Mouse (Mus musculus): ENCODE results near the gene Olfr1375. TPM values are rescaled to one million over a fixed set of nuclear protein-coding genes. Genes with fewer than 3 reads are reported as not detected.
"Not testable (repeated sequence)": the region's sequence is repeated elsewhere in the genome, so short reads cannot be mapped to it uniquely, and the experiment has no call there.

Olfr1375 gene
- not detected in 2 replicates for polyA plus RNA-seq (2015; fragmentation: Nextera tagmentation; extraction: Ambion mirVana)

DNA sequence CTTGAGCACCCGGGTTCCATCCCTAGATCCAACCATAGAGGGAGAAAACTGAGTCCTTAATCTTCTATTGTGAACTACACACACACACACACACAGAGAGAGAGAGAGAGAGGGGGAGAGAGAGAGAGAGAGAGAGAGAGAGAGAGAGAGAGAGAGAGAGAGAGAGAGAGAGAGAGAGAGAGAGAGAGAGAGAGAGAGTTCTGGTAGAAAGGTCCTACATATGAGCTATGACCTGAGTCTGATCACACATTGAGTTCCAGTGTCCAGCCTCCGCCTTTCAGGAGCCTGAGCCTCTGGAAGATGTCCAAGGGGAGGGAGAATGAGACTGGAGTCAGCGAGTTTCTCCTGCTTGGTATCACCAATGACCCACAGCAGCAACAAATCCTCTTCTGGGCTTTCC, at the start of gene Olfr1375:
Gene Olfr1375 (plus strand): TSS at position 301 of the 400 bp plus-strand sequence.
- H3K27ac ChIP-seq; H3K9ac ChIP-seq; H3K4me1 ChIP-seq; H3K4me3 ChIP-seq; H3K4me2 ChIP-seq; ATAC-seq (ENCODE audit: insufficient number of reproducible peaks, insufficient read depth, low FRiP score, low TSS enrichment, low read depth); H3K36me3 ChIP-seq; H3K27me3 ChIP-seq; H3K9me3 ChIP-seq: not testable (repeated sequence)
- WGBS, result 74% methylated on average over 3 of the region's 3 CpGs

DNA sequence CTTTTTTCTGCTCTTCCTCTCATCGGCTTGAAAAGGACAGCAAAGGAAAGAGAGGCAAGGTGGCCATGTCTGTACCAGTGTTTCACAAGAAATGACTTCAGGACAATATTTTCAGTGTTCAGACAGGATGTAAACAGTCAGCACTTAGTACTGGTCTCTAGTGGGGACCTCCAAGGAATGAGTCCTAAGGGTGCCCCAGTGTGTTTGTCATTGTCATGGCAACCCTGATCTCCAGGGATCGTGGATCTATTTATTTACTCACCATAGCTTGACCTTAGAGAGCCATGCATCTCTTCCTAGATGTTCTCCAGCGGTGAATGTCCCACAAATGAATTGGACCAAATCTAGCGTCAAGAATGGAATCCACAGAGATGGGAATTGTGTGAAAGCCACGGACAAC, 44.6 kb upstream of the Olfr1375 start, which contains the start of gene Olfr51:
Gene Olfr51 (plus strand): TSS at position 301 of the 400 bp plus-strand sequence.
- 82% methylated on average over 5 of the region's 5 CpGs for WGBS
- H3K36me3 ChIP-seq, result no peaks in the 10 kb centered on the region
- no peak within 1 kb of the TSS for H3K9ac ChIP-seq
- H3K4me3 ChIP-seq, result no peak within 1 kb of the TSS
- H3K27me3 ChIP-seq, result no peaks in the 10 kb centered on the region
- no peak within 1 kb of the TSS for H3K27ac ChIP-seq
- H3K4me2 ChIP-seq, result no peak within 1 kb of the TSS
- no peaks in the 10 kb centered on the region for H3K4me1 ChIP-seq
- ATAC-seq (ENCODE audit: insufficient number of reproducible peaks, insufficient read depth, low FRiP score, low TSS enrichment, low read depth), result no peak
- 0 out of 2 replicates have a peak, but pooled peaks cover 3% of the 10 kb centered on the region for H3K9me3 ChIP-seq

DNA sequence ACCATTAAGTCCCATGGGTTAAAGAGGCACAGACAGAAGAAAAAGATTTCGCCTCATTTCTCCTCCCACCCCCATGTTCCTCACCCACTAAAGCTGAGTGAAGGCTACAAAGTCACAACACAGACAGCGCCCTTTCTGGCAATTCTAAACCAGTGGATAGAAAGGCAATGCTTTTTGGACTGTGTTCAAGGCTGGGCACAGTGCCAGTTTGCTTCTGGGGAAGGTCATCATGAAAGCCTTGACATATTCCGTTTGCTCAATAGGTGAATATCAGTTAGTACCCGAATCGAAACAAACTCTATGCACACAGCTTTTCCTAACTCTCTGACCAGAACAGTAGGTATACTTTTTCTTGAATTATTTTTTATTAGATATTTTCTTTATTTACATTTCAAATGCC, 36.1 kb upstream of the Olfr1375 start:
- Histone ChIP-seq H3K27me3 (no peaks in the 10 kb centered on the region), H3K9ac (no peak overlapping the region), H3K4me2 (no peak overlapping the region), H3K4me3 (no peak overlapping the region), H3K4me1 (no peaks in the 10 kb centered on the region), H3K9me3 (no peaks in the 10 kb centered on the region), H3K27ac (no peak overlapping the region), H3K36me3 (no peaks in the 10 kb centered on the region)
- no peak for ATAC-seq (ENCODE audit: insufficient number of reproducible peaks, insufficient read depth, low FRiP score, low TSS enrichment, low read depth)
- 71% methylated on average over 5 of the region's 5 CpGs for WGBS

DNA sequence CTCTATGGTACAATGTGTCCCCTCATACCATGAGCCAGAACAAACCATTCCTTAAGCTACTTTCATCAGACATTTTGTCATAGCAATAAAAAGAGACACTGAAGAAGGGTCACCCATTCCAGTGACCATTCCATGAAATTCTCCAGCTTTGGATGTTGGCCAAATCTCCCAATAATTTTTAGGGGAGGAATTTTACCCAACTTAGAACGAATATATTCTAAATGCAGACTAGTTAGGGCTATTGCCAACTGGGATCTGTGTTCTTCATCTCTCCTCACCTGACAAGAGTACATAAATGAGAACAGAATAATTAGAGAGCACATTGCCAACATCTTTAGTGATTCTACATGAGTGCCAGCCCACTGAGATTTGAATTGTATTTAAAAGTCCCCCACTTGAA, 34.0 kb upstream of the Olfr1375 start, which contains the start of gene Olfr54:
Gene Olfr54 (plus strand): TSS at position 301 of the 400 bp plus-strand sequence.
- Histone ChIP-seq H3K36me3 (no peaks in the 10 kb centered on the region), H3K9me3 (no peaks in the 10 kb centered on the region), H3K4me1 (no peaks in the 10 kb centered on the region), H3K4me2 (no peak within 1 kb of the TSS), H3K27ac (no peak within 1 kb of the TSS), H3K27me3 (no peaks in the 10 kb centered on the region), H3K4me3 (no peak within 1 kb of the TSS), H3K9ac (no peak within 1 kb of the TSS)
- WGBS, result 62% methylated on average over 1 of the region's 1 CpGs
- ATAC-seq (ENCODE audit: insufficient number of reproducible peaks, insufficient read depth, low FRiP score, low TSS enrichment, low read depth), result no peak

DNA sequence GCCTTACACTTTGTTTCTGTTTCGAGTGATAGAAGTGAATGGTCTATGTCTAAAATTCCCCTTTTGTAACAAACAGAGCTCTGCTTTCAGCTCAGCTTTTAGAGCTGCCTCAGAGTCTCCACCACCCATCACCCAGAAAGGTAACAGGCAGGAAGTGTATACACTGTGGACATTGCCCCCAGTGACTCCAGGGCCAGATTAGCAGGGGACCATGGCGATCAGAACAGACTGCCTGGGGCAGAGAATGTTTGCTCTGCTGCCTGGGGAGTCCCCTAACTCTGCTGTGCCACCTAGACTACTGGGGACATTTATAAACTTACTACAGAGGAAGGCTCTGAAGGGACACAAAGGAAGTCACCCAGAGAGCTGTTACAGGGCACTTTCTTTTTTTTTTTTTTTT, 31.6 kb upstream of the Olfr1375 start:
- H3K9me3 ChIP-seq, result no peaks in the 10 kb centered on the region
- ATAC-seq (ENCODE audit: insufficient number of reproducible peaks, insufficient read depth, low FRiP score, low TSS enrichment, low read depth), result no peak
- 40% methylated on average over 2 of the region's 2 CpGs for WGBS

DNA sequence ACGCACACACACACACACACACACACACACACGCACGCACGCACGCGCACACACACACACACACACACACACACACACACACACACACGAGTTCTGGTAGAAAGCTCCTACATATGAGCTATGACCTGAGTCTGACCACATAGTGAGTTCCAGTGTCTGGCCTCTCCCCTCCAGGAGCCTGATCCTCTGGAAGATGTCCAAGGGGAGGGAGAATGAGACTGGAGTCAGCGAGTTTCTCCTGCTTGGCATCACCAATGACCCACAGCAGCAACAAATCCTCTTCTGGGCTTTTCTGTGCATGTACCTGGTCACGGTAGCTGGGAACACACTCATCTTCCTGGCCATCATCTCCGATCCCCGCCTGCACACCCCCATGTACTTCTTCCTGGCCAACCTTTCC, 21.1 kb upstream of the Olfr1375 start:
- H3K4me3 ChIP-seq; H3K36me3 ChIP-seq; ATAC-seq (ENCODE audit: insufficient number of reproducible peaks, insufficient read depth, low FRiP score, low TSS enrichment, low read depth); H3K27me3 ChIP-seq; H3K4me1 ChIP-seq; H3K4me2 ChIP-seq; H3K9ac ChIP-seq; H3K27ac ChIP-seq; H3K9me3 ChIP-seq: not testable (repeated sequence)
- 89% methylated on average over 11 of the region's 11 CpGs for WGBS

More for the DNA sequence above, 31.6 kb upstream of the Olfr1375 start:
- H3K27me3 ChIP-seq, result no peaks in the 10 kb centered on the region
- no peak overlapping the region for H3K4me3 ChIP-seq
- no peak overlapping the region for H3K4me2 ChIP-seq
- no peaks in the 10 kb centered on the region for H3K36me3 ChIP-seq
- H3K9ac ChIP-seq, result no peak overlapping the region
- H3K4me1 ChIP-seq, result no peaks in the 10 kb centered on the region
- no peak overlapping the region for H3K27ac ChIP-seq

DNA sequence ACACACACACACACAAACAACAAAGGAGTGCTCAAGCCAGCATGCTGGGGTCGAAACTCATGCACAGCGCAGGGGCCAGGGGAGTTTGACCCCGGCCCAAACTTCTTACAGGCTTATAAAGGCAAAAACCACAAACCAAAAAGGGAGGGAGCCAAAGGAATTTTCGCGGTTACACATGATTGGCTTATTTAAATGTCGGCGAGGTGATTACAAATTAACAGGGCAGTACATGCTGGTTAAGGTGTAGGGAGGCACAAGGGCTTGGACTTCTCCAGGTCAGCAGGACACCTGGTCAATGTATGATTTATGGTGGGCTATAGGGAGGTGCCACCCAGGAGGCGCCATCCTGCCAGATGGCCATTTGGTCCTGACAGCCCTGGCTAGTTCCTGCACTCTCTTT, 18.5 kb upstream of the Olfr1375 start:
- ATAC-seq (ENCODE audit: insufficient number of reproducible peaks, insufficient read depth, low FRiP score, low TSS enrichment, low read depth); H3K9me3 ChIP-seq; H3K9ac ChIP-seq; H3K4me3 ChIP-seq; H3K4me2 ChIP-seq; H3K36me3 ChIP-seq; H3K4me1 ChIP-seq; H3K27ac ChIP-seq; H3K27me3 ChIP-seq: not testable (repeated sequence)
- WGBS, result 71% methylated on average over 8 of the region's 8 CpGs

DNA sequence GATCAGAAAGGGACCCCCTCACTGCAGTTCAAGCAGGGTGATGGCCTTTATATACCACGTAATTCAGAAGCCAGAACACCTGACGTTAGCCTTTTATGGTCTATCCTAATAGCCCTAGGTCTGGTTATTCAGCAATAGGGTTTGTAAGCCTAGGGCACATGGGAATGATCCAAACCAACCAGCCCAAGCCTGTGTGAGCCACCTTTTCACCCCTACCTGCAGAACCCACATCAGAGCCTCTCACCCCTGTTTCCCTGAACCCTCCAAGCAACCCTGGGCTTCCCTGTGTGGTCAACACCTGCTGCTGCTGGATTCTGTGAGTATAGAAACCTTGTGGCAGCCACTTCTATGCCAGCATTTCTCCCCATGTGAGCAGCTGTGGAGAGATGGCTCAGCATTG, 17.7 kb upstream of the Olfr1375 start:
- H3K4me2 ChIP-seq, result no peak overlapping the region
- no peak overlapping the region for H3K27ac ChIP-seq
- WGBS, result 76% methylated on average over 2 of the region's 2 CpGs
- H3K9me3 ChIP-seq, result no peaks in the 10 kb centered on the region
- no peaks in the 10 kb centered on the region for H3K36me3 ChIP-seq
- no peak overlapping the region for H3K4me3 ChIP-seq
- H3K9ac ChIP-seq, result no peak overlapping the region
- no peaks in the 10 kb centered on the region for H3K27me3 ChIP-seq
- H3K4me1 ChIP-seq, result no peaks in the 10 kb centered on the region
- no peak for ATAC-seq (ENCODE audit: insufficient number of reproducible peaks, insufficient read depth, low FRiP score, low TSS enrichment, low read depth)

DNA sequence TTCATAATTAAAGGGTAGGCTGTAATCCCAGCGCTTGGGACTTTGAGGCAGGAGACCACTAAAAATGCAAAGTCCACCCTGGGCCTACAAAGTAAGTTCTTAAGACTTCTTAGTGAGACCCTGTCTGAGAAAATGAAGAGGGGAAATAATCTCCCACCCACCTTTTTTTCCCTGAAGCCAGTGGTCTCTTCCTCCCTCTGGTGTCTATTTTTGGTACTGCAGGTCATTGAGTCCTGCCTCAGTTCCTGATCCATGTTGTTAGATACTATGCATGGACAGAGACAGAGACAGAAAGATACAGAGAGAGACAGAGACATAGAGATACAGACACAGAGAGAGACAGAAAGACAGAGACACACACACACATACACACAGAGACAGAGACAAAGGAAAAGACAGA, 15.1 kb upstream of the Olfr1375 start:
- H3K27me3 ChIP-seq, result no peaks in the 10 kb centered on the region
- no peak overlapping the region for H3K27ac ChIP-seq
- no peak overlapping the region for H3K9ac ChIP-seq
- H3K4me1 ChIP-seq, result no peaks in the 10 kb centered on the region
- ATAC-seq (ENCODE audit: insufficient number of reproducible peaks, insufficient read depth, low FRiP score, low TSS enrichment, low read depth), result no peak
- H3K4me2 ChIP-seq, result no peak overlapping the region
- H3K36me3 ChIP-seq, result no peaks in the 10 kb centered on the region
- no peaks in the 10 kb centered on the region for H3K9me3 ChIP-seq
- H3K4me3 ChIP-seq, result no peak overlapping the region
- 22% methylated on average over 1 of the region's 1 CpGs for WGBS

DNA sequence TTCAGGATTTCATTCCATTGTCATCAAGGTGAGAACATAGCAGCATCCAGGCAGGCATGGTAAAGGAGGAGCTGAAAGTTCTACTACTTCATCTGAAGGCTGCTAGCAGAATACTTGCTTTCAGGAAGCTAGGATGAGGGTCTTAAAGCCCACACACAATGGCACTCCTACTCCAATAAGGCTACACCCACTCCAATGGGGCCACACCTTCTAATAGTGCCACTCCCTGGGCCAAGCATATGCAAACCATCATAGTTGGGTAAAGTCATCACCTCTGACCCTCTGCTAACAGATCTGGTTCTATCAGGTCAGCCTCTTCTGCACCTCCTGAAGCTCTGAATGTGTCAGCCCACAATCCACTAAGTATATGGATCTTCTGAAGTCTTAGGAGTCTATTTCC, 13.8 kb upstream of the Olfr1375 start:
- not testable (repeated sequence) for H3K4me1 ChIP-seq; H3K9me3 ChIP-seq; H3K9ac ChIP-seq; ATAC-seq (ENCODE audit: insufficient number of reproducible peaks, insufficient read depth, low FRiP score, low TSS enrichment, low read depth); H3K36me3 ChIP-seq; H3K4me3 ChIP-seq; H3K27me3 ChIP-seq; H3K27ac ChIP-seq; H3K4me2 ChIP-seq

DNA sequence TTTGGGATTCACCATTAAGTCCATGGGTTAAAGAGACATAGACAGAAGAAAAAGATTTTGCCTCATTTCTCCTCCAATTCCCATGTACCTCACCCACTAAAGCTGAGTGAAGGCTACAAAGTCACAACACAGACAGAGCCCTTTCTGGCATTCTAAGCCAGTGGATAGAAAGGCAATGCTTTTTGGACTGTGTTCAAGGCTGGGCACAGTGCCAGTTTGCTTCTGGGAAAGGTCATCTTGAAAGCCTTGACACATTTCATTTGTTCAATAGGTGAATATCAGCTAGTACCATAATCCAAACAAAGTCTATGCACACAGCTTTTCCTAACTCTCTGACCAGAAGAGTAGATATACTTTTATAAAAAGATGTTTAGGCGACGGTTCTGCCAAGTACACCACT, 12.0 kb upstream of the Olfr1375 start:
- ATAC-seq (ENCODE audit: insufficient number of reproducible peaks, insufficient read depth, low FRiP score, low TSS enrichment, low read depth), result no peak
- Histone ChIP-seq H3K27ac (no peak overlapping the region), H3K9ac (no peak overlapping the region), H3K4me1 (no peaks in the 10 kb centered on the region), H3K4me3 (no peak overlapping the region), H3K9me3 (no peaks in the 10 kb centered on the region), H3K27me3 (no peaks in the 10 kb centered on the region), H3K36me3 (no peaks in the 10 kb centered on the region), H3K4me2 (no peak overlapping the region)
- WGBS, result 89% methylated on average over 2 of the region's 2 CpGs

DNA sequence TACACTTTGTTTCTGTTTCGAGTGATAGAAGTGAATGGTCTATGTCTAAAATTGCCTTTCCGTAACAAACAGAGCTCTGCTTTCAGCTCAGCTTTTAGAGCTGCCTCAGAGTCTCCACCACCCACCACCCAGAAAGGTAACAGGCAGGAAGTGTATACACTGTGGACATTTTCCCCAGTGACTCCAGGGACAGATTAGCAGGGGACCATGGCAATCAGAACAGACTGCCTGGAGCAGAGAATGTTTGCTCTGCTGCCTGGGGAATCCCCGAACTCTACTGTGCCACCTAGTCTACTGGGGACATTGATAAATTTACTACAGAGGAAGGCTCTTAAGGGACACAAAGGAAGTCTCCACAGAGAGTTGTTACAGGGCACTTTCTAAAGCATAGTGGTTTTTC, 3.1 kb upstream of the Olfr1375 start:
- not testable (repeated sequence) for H3K4me1 ChIP-seq; H3K27me3 ChIP-seq; ATAC-seq (ENCODE audit: insufficient number of reproducible peaks, insufficient read depth, low FRiP score, low TSS enrichment, low read depth); H3K36me3 ChIP-seq; H3K27ac ChIP-seq; H3K9ac ChIP-seq; H3K4me3 ChIP-seq; H3K9me3 ChIP-seq; H3K4me2 ChIP-seq
- 77% methylated on average over 3 of the region's 3 CpGs for WGBS

DNA sequence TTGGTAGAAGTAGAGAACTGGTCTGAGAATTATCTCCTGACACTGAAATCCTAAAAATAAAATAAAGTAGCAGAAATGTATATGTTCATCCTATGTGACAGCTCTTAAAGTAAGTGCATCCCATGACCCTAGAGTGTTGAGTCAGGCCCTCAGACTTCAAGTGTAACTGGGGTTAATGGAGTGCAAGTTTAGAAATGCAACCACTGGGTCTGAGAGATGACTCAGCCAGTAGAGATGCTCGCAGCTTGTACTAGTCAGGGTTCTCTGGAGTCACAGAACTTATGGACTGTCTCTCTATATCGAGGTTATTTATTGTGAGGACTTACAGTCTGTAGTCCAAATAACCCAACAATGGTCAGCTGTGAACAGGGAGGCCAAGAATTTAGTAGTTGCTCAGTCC, 3.8 kb downstream of the Olfr1375 start:
- Histone ChIP-seq H3K27me3 (no peaks in the 10 kb centered on the region), H3K4me2 (no peak overlapping the region), H3K9me3 (no peaks in the 10 kb centered on the region), H3K9ac (no peak overlapping the region), H3K27ac (no peak overlapping the region), H3K36me3 (no peaks in the 10 kb centered on the region), H3K4me1 (no peaks in the 10 kb centered on the region), H3K4me3 (no peak overlapping the region)
- 65% methylated on average over 2 of the region's 2 CpGs for WGBS
- no peak for ATAC-seq (ENCODE audit: insufficient number of reproducible peaks, insufficient read depth, low FRiP score, low TSS enrichment, low read depth)
